Mouse (Mus musculus) kidney, embryonic 16.5 days (tissue): ENCODE measurements at regions not wholly inside any gene's neighbourhood (a gene's known extent, or its start where the extent isn't known, plus 50 kb on each side); places are given as distances from the start of the nearest gene placed in this dataset.
A peak's percentile ranks its signal among the peaks of the same experiment; 100 is the strongest.

Experiments
- ATAC-seq: fragments of 200-750 bp; cut with Nextera tagmentation; 2 replicates; pipeline ENCODE4 v1.8.0; 2017; ENCODE audit warnings: moderate TSS enrichment; ENCODE audit not compliant: low FRiP score, low TSS enrichment
- H3K27ac ChIP-seq: fragments of 300-500 bp; sonication (generic); 2 replicates; pipeline ENCODE4 v1.5.1; 2014; ENCODE audit warnings: low read length
- H3K27me3 ChIP-seq: fragments of 300-500 bp; sonication (generic); 2 replicates; pipeline ENCODE4 v1.6.1; 2014; ENCODE audit warnings: low read length, control low read depth, mixed read lengths; ENCODE audit not compliant: insufficient read depth
- H3K36me3 ChIP-seq: fragments of 300-500 bp; sonication (generic); 2 replicates; pipeline ENCODE4 v1.6.1; 2014; ENCODE audit warnings: low read length, control low read depth, mixed read lengths; ENCODE audit not compliant: insufficient read depth
- H3K4me1 ChIP-seq: fragments of 300-500 bp; sonication (generic); 2 replicates; pipeline ENCODE4 v1.6.1; 2014; ENCODE audit warnings: low read length, control low read depth, mixed read lengths; ENCODE audit not compliant: insufficient read depth
- H3K4me2 ChIP-seq: fragments of 300-500 bp; sonication (generic); replicated peaks from 2 replicates; pipeline ENCODE4 v1.6.1; 2014; ENCODE audit warnings: low read depth, low read length
- H3K4me3 ChIP-seq: fragments of 300-500 bp; sonication (generic); 2 replicates; pipeline ENCODE4 v1.5.1; 2014; ENCODE audit warnings: mild to moderate bottlenecking, low read length
- H3K9ac ChIP-seq: fragments of 300-500 bp; sonication (generic); replicated peaks from 2 replicates; pipeline ENCODE4 v1.6.1; 2014; ENCODE audit warnings: low read length
- H3K9me3 ChIP-seq: fragments of 300-500 bp; sonication (generic); 2 replicates; pipeline ENCODE4 v1.6.1; 2016; ENCODE audit warnings: low read length, control low read depth
- WGBS: fragments of 180-500 bp; shearing (Covaris S2); extraction: QIAGEN DNeasy Blood & Tissue Kit; methylation state at CpG from one replicate; pipeline ENCODE4 v1.1.7; 2014; 5-methylcytosine and 5-hydroxymethylcytosine counted together

- H3K4me3 ChIP-seq = no peak overlapping the region
- H3K4me2 ChIP-seq = no peak overlapping the region
- no peak for ATAC-seq
- 82% methylated on average over 4 of the region's 4 CpGs for WGBS
- H3K36me3 ChIP-seq = no peaks in the 10 kb centered on the region
- peaks cover 18% of the 10 kb centered on the region for H3K4me1 ChIP-seq
- peaks cover 3% of the 10 kb centered on the region; the same call in 1 of the 2 replicates for H3K27me3 ChIP-seq
- H3K9ac ChIP-seq = no peak overlapping the region
- no peak overlapping the region for H3K27ac ChIP-seq
- H3K9me3 ChIP-seq = peaks cover 3% of the 10 kb centered on the region; the same call in 1 of the 2 replicates
These were observed 89.4 kb downstream of the Zfp281 start for GRCm38 (mm10) chr1:136714077-136714476.

- 0 out of 2 replicates have a peak, but pooled peaks have one; percentile 36 for ATAC-seq
- no peak overlapping the region for H3K27ac ChIP-seq
- H3K27me3 ChIP-seq = peaks cover 3% of the 10 kb centered on the region; the same call in 1 of the 2 replicates
These were observed 90.3 kb downstream of the Zfp281 start for GRCm38 (mm10) chr1:136714987-136715386.

GRCm38 (mm10) chr1:136717830-136718517, 93.3 kb downstream of the Zfp281 start:
- peak; percentile 85 for ATAC-seq
- Histone ChIP-seq H3K4me3 (no peak overlapping the region), H3K27me3 (peaks cover 3% of the 10 kb centered on the region; the same call in 1 of the 2 replicates), H3K9me3 (no peaks in the 10 kb centered on the region), H3K4me2 (peak overlapping the region; percentile 36), H3K9ac (0 out of 2 replicates have a peak overlapping the region, but pooled peaks have one; percentile 6), H3K4me1 (peaks cover 18% of the 10 kb centered on the region), H3K27ac (peak overlapping the region; percentile 56; the same call in 1 of the 2 replicates), H3K36me3 (no peaks in the 10 kb centered on the region)
- WGBS = 38% methylated on average over 15 of the region's 15 CpGs

More at GRCm38 (mm10) chr1:136714987-136715386, 90.3 kb downstream of the Zfp281 start:
- no peak overlapping the region for H3K9ac ChIP-seq
- H3K4me1 ChIP-seq = peaks cover 18% of the 10 kb centered on the region
- 17% methylated on average over 11 of the region's 11 CpGs for WGBS
- H3K4me3 ChIP-seq = no peak overlapping the region
- H3K4me2 ChIP-seq = no peak overlapping the region
- peaks cover 3% of the 10 kb centered on the region; the same call in 1 of the 2 replicates for H3K9me3 ChIP-seq
- H3K36me3 ChIP-seq = no peaks in the 10 kb centered on the region

- Histone ChIP-seq H3K36me3 (no peaks in the 10 kb centered on the region), H3K9ac (no peak overlapping the region), H3K4me3 (no peak overlapping the region), H3K27ac (no peak overlapping the region), H3K4me1 (no peaks in the 10 kb centered on the region), H3K27me3 (no peaks in the 10 kb centered on the region), H3K4me2 (no peak overlapping the region), H3K9me3 (no peaks in the 10 kb centered on the region)
- WGBS = 85% methylated on average over 13 of the region's 13 CpGs
- no peak for ATAC-seq
These were observed 99.2 kb downstream of the Zfp281 start for GRCm38 (mm10) chr1:136723839-136724443.

- no peaks in the 10 kb centered on the region for H3K9me3 ChIP-seq
- H3K4me1 ChIP-seq = no peaks in the 10 kb centered on the region
- 35% methylated on average over 4 of the region's 4 CpGs for WGBS
- no peak overlapping the region for H3K27ac ChIP-seq
- no peaks in the 10 kb centered on the region for H3K27me3 ChIP-seq
- no peaks in the 10 kb centered on the region for H3K36me3 ChIP-seq
- H3K9ac ChIP-seq = no peak overlapping the region
- no peak overlapping the region for H3K4me2 ChIP-seq
- ATAC-seq = no peak
- no peak overlapping the region for H3K4me3 ChIP-seq
These were observed 100.5 kb downstream of the Zfp281 start for GRCm38 (mm10) chr1:136725242-136725641.

GRCm38 (mm10) chr1:136726145-136726935, 101.6 kb downstream of the Zfp281 start:
- H3K9ac ChIP-seq = no peak overlapping the region
- ATAC-seq = no peak
- H3K4me2 ChIP-seq = no peak overlapping the region
- H3K4me1 ChIP-seq = no peaks in the 10 kb centered on the region
- 60% methylated on average over 11 of the region's 11 CpGs for WGBS
- H3K4me3 ChIP-seq = no peak overlapping the region
- no peaks in the 10 kb centered on the region for H3K27me3 ChIP-seq
- H3K27ac ChIP-seq = no peak overlapping the region
- no peaks in the 10 kb centered on the region for H3K36me3 ChIP-seq
- H3K9me3 ChIP-seq = no peaks in the 10 kb centered on the region

- no peaks in the 10 kb centered on the region for H3K36me3 ChIP-seq
- no peak for ATAC-seq
- no peak overlapping the region for H3K27ac ChIP-seq
- 55% methylated on average over 7 of the region's 7 CpGs for WGBS
- no peaks in the 10 kb centered on the region for H3K9me3 ChIP-seq
- no peak overlapping the region for H3K4me3 ChIP-seq
- H3K9ac ChIP-seq = no peak overlapping the region
- no peaks in the 10 kb centered on the region for H3K4me1 ChIP-seq
- no peak overlapping the region for H3K4me2 ChIP-seq
- H3K27me3 ChIP-seq = no peaks in the 10 kb centered on the region
These were observed 103.3 kb downstream of the Zfp281 start for GRCm38 (mm10) chr1:136727868-136728631.

- no peak for ATAC-seq
- Histone ChIP-seq H3K4me3 (no peak overlapping the region), H3K27me3 (no peaks in the 10 kb centered on the region), H3K4me2 (no peak overlapping the region), H3K9ac (no peak overlapping the region), H3K4me1 (no peaks in the 10 kb centered on the region), H3K36me3 (no peaks in the 10 kb centered on the region), H3K27ac (no peak overlapping the region), H3K9me3 (no peaks in the 10 kb centered on the region)
- WGBS = 79% methylated on average over 4 of the region's 4 CpGs
These were observed 103.9 kb downstream of the Zfp281 start for GRCm38 (mm10) chr1:136728632-136728944.

GRCm38 (mm10) chr1:136730638-136731037, 105.9 kb downstream of the Zfp281 start:
- H3K36me3 ChIP-seq = no peaks in the 10 kb centered on the region
- H3K4me1 ChIP-seq = no peaks in the 10 kb centered on the region
- no peak overlapping the region for H3K4me3 ChIP-seq
- H3K27me3 ChIP-seq = no peaks in the 10 kb centered on the region
- ATAC-seq = no peak
- H3K9ac ChIP-seq = no peak overlapping the region
- H3K9me3 ChIP-seq = no peaks in the 10 kb centered on the region
- H3K27ac ChIP-seq = no peak overlapping the region
- 60% methylated on average over 11 of the region's 11 CpGs for WGBS
- H3K4me2 ChIP-seq = no peak overlapping the region
